Mouse (Mus musculus): ENCODE data around the gene Alcam.

Gene Alcam

GRCm38 (mm10) chr16:52250196-52250595 is 203.7 kb downstream of the Alcam start:
- no peak for DNase-seq (ENCODE audit: low read depth)

- no peak for DNase-seq (ENCODE audit: low read depth)
Observed at GRCm38 (mm10) chr16:52243421-52243973, 210.4 kb downstream of the Alcam start.

- peak; percentile 3 for DNase-seq (ENCODE audit: low read depth)
Observed at GRCm38 (mm10) chr16:52242144-52242543, 211.7 kb downstream of the Alcam start.

GRCm38 (mm10) chr16:52229930-52230329 is 223.9 kb downstream of the Alcam start:
- no peak for DNase-seq (ENCODE audit: low read depth)

GRCm38 (mm10) chr16:52229446-52229845 is 224.4 kb downstream of the Alcam start:
- DNase-seq (ENCODE audit: low read depth), result no peak

- no peak for DNase-seq (ENCODE audit: low read depth)
Observed at GRCm38 (mm10) chr16:52222896-52223295, 231.0 kb downstream of the Alcam start.

- peak; percentile 75 for DNase-seq (ENCODE audit: low read depth)
Observed at GRCm38 (mm10) chr16:52219069-52219468, 234.8 kb downstream of the Alcam start.

GRCm38 (mm10) chr16:52210844-52211606 is 242.8 kb downstream of the Alcam start:
- no peak for DNase-seq (ENCODE audit: low read depth)

GRCm38 (mm10) chr16:52200107-52200506 is 253.8 kb downstream of the Alcam start:
- DNase-seq (ENCODE audit: low read depth), result no peak

Measured in NIH3T3 (cell line).